Mouse (Mus musculus): ENCODE results near the gene Bmi1.

DNA sequence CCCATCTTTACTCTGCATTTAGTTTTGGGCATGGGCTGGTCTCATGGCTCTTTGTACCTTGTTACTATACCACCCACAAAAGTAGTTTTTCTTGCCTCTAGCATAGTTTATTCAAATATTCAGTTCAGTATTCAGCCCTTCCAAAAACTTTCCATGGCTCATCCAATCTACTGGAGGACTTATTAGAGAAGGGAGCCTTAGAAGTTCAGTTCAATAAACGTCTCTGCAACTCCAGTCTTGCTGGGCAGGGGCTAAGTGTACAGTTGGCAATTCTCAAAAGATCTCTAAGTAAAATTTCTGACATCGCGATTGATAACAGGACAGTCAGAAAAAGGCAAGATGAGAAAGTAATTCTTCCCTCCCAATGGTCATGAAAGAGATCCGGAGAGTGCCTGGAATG, 3.7 kb downstream of the Bmi1 start:
- no peak for TF ChIP-seq CTCF (IDR thresholded peaks at IDR 0.05; ENCODE audit: insufficient read depth, low read depth, low read length)
- no peak for TF ChIP-seq POLR2A (IDR thresholded peaks at IDR 0.05; ENCODE audit: insufficient read depth, low read depth, low read length)

All from olfactory bulb, adult 2 months (tissue).